In genomic region chr17:28256651-28257328, GRCm38 (mm10) we compare ENCODE assay signal across 8 mouse cellular contexts. TPM values are rescaled to one million over a fixed set of nuclear protein-coding genes. Genes with fewer than 3 reads are reported as not detected.
DNase-seq lines count a peak whose midpoint lies in the region; ATAC-seq lines count a peak whose summit lies in the region.

No protein-coding gene starts in this region.

- no peaks in the 10 kb centered on the region for H3K36me3 ChIP-seq in midbrain, embryonic 14.5 days (ENCODE audit: control insufficient read depth, insufficient read depth, low read length)

- H3K9ac ChIP-seq in midbrain, embryonic 14.5 days (replicated peaks; ENCODE audit: low read length), result no peak overlapping the region

- no peak overlapping the region for H3K4me3 ChIP-seq in midbrain, embryonic 14.5 days (replicated peaks; ENCODE audit: low read depth, low read length)

- H3K27me3 ChIP-seq in midbrain, embryonic 14.5 days (ENCODE audit: control insufficient read depth, insufficient read depth, low read length), result no peaks in the 10 kb centered on the region

- 80% methylated on average over 13 of the region's 13 CpGs for WGBS in midbrain, embryonic 14.5 days

- intact Hi-C loops in left cerebral cortex, postnatal 4 days (cut with DNase I), result no loop called here
- intact Hi-C loops in heart, postnatal 10 days (cut with DNase I), result no loop called here
- intact Hi-C loops in left cerebral cortex, postnatal 36 days (cut with DNase I), result no loop called here

- H3K9me3 ChIP-seq in midbrain, embryonic 14.5 days (ENCODE audit: control insufficient read depth, low read length), result no peaks in the 10 kb centered on the region

- H3K4me1 ChIP-seq in midbrain, embryonic 14.5 days (ENCODE audit: control insufficient read depth, insufficient read depth, low read length), result no peaks in the 10 kb centered on the region

- peak; percentile 64 for ATAC-seq in megakaryocyte-erythroid progenitor cell, adult 5-6 weeks (replicated peaks; ENCODE audit: low FRiP score, low TSS enrichment, poor library complexity, severe bottlenecking)
- ATAC-seq in midbrain, embryonic 14.5 days (ENCODE audit: low FRiP score, low TSS enrichment), result no peak

- no peak overlapping the region for H3K27ac ChIP-seq in midbrain, embryonic 14.5 days (replicated peaks; ENCODE audit: low read depth, low read length)

- peak; percentile 40 for DNase-seq in left cerebral cortex, postnatal 4 days
- DNase-seq in left cerebral cortex, adult 8-10 months (ENCODE audit: low spot score in 2 of 2), result no peak
- DNase-seq in embryo, embryonic 11 days, result peak; percentile 57
- peak; percentile 87 to 89 for DNase-seq in heart, postnatal 10 days
- peak; percentile 59 to 73 for DNase-seq in kidney, postnatal 4 days
- no peak for DNase-seq in midbrain, embryonic 14.5 days
- DNase-seq in left cerebral cortex, postnatal 36 days (ENCODE audit: low spot score in 2 of 2), result no peak

- H3K4me2 ChIP-seq in midbrain, embryonic 14.5 days (ENCODE audit: low read length), result no peak overlapping the region

RNA-seq across cellular contexts. Expression of gene Ppard, which starts 24.3 kb away (rescaled TPM):
- total RNA-seq in left cerebral cortex, postnatal 4 days (2021), result 10 to 100 TPM; 17.4 to 19.0 TPM
- 10 to 100 TPM; 26.4 to 28.8 (median 27.1) TPM for total RNA-seq in left cerebral cortex, adult 8-10 months (2022)
- total RNA-seq in heart, postnatal 10 days (2021), result 10 to 100 TPM; 28.0 to 28.8 TPM
- total RNA-seq in megakaryocyte-erythroid progenitor cell, adult 5-6 weeks (2014; fragmentation: Nextera tagmentation), result 7.6 and 9.7 TPM in 2 replicates
- total RNA-seq in megakaryocyte-erythroid progenitor cell, adult 5-6 weeks (2017), result 1.7 and 2.0 TPM in 2 replicates
- polyA plus RNA-seq in midbrain, embryonic 14.5 days (2014; fragmentation: Nextera tagmentation; extraction: Ambion mirVana), result 1.2 and 1.5 TPM in 2 replicates
- total RNA-seq in left cerebral cortex, postnatal 36 days (2021), result 10 to 100 TPM; 28.7 to 30.2 TPM

RNA-seq across cellular contexts. Expression of gene Def6, which starts 49.2 kb away (rescaled TPM):
- 1 to 10 TPM; 7.2 to 9.1 TPM for total RNA-seq in left cerebral cortex, postnatal 4 days (2021)
- total RNA-seq in left cerebral cortex, adult 8-10 months (2022), result 1 to 10 TPM; 2.8 to 5.5 (median 3.7) TPM
- 1 to 10 TPM; 3.4 to 4.0 TPM for total RNA-seq in heart, postnatal 10 days (2021)
- total RNA-seq in megakaryocyte-erythroid progenitor cell, adult 5-6 weeks (2014; fragmentation: Nextera tagmentation), result 24.5 and 35.1 TPM in 2 replicates
- total RNA-seq in megakaryocyte-erythroid progenitor cell, adult 5-6 weeks (2017), result 41.1 and 80.3 TPM in 2 replicates
- polyA plus RNA-seq in midbrain, embryonic 14.5 days (2014; fragmentation: Nextera tagmentation; extraction: Ambion mirVana), result 3.2 and 3.5 TPM in 2 replicates
- total RNA-seq in left cerebral cortex, postnatal 36 days (2021), result 1 to 10 TPM; 2.6 TPM

RNA-seq across cellular contexts. Expression of gene Fance, which starts 56.5 kb away (rescaled TPM):
- total RNA-seq in left cerebral cortex, postnatal 4 days (2021), result 10 to 100 TPM; 28.9 to 29.0 TPM
- 10 to 100 TPM; 29.4 to 31.2 (median 30.5) TPM for total RNA-seq in left cerebral cortex, adult 8-10 months (2022)
- 10 to 100 TPM; 16.9 to 18.2 TPM for total RNA-seq in heart, postnatal 10 days (2021)
- 47.6 and 82.8 TPM in 2 replicates for total RNA-seq in megakaryocyte-erythroid progenitor cell, adult 5-6 weeks (2014; fragmentation: Nextera tagmentation)
- 21.0 and 56.9 TPM in 2 replicates for total RNA-seq in megakaryocyte-erythroid progenitor cell, adult 5-6 weeks (2017)
- polyA plus RNA-seq in midbrain, embryonic 14.5 days (2014; fragmentation: Nextera tagmentation; extraction: Ambion mirVana), result 19.5 and 24.3 TPM in 2 replicates
- total RNA-seq in left cerebral cortex, postnatal 36 days (2021), result 10 to 100 TPM; 21.6 to 29.5 TPM

Comparison
In these comparisons a context has a peak if more than half of its experiments do, and no peak if none do; other contexts are left out.
1. DNase-seq: peak in left cerebral cortex, postnatal 4 days (single experiment), embryo, embryonic 11 days (single experiment), heart, postnatal 10 days (2 of 2) and kidney, postnatal 4 days (2 of 2); none in left cerebral cortex, adult 8-10 months (0 of 2), midbrain, embryonic 14.5 days (single experiment) and left cerebral cortex, postnatal 36 days (0 of 2).